Mouse (Mus musculus) stomach, postnatal 0 days (tissue): Measurements from ENCODE around the gene Trp53bp1.

ENCODE experiments used
- CTCF ChIP-seq: IDR thresholded peaks from 2 replicates; pipeline ENCODE4 v1.5.1; 2016; ENCODE audit warnings: antibody characterized with exemption, low read depth, mild to moderate bottlenecking, moderate library complexity
- EP300 ChIP-seq: optimal IDR thresholded peaks from 2 replicates; pipeline ENCODE3; 2016; ENCODE audit warnings: antibody characterized with exemption

DNA sequence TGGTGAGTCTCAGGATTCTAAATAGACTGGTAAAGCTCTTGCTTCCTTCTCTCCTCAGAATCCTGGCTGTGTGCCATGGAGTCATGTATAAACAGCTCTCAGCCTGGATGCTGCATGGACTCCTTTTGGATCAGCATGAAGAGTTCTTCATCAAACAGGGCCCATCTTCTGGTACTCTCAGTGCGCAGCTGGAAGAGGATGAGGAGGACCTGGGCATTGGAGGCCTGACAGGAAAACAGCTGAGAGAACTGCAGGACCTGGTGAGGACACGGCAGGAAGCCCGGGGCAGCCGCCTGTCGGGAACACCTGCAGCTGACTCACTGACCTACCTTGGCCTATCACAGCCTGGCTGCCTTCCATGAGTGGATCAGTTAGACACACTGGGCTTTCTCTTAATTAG is 87.8 kb downstream of the Trp53bp1 start:
- TF ChIP-seq CTCF = no peak
- no peak for TF ChIP-seq EP300
